Mouse (Mus musculus) neural tube, embryonic 15.5 days (tissue): Measurements from ENCODE around the gene Nudt14. TPM values are rescaled to one million over a fixed set of nuclear protein-coding genes. Genes with fewer than 3 reads are reported as not detected.

ENCODE experiments used
- ATAC-seq: fragments of 200-750 bp; cut with Nextera tagmentation; 2 replicates; pipeline ENCODE4 v1.8.0; 2017; ENCODE audit warnings: mild to moderate bottlenecking, moderate TSS enrichment, moderate library complexity; ENCODE audit not compliant: low FRiP score
- H3K27ac ChIP-seq: fragments of 300-500 bp; sonication (generic); replicated peaks from 2 replicates; pipeline ENCODE4 v1.5.1; 2015; ENCODE audit warnings: mild to moderate bottlenecking, inconsistent platforms
- H3K27me3 ChIP-seq: fragments of 300-500 bp; sonication (generic); replicated peaks from 2 replicates; pipeline ENCODE4 v1.6.1; 2015; ENCODE audit warnings: inconsistent platforms
- H3K36me3 ChIP-seq: fragments of 300-500 bp; sonication (generic); 2 replicates; pipeline ENCODE4 v1.6.1; 2015; ENCODE audit warnings: inconsistent platforms
- H3K4me1 ChIP-seq: fragments of 300-500 bp; sonication (generic); 2 replicates; pipeline ENCODE4 v1.6.1; 2015; ENCODE audit warnings: inconsistent platforms
- H3K4me2 ChIP-seq: fragments of 300-500 bp; sonication (generic); 2 replicates; pipeline ENCODE4 v1.6.1; 2015; ENCODE audit warnings: inconsistent platforms, mild to moderate bottlenecking, moderate library complexity
- H3K4me3 ChIP-seq: fragments of 300-500 bp; sonication (generic); replicated peaks from 2 replicates; pipeline ENCODE4 v1.5.1; 2015; ENCODE audit warnings: mild to moderate bottlenecking, inconsistent platforms
- H3K9ac ChIP-seq: fragments of 300-500 bp; sonication (generic); replicated peaks from 2 replicates; pipeline ENCODE4 v1.6.1; 2015; ENCODE audit warnings: mild to moderate bottlenecking, inconsistent platforms
- H3K9me3 ChIP-seq: fragments of 300-500 bp; sonication (generic); replicated peaks from 2 replicates; pipeline ENCODE4 v1.6.1; 2016; ENCODE audit warnings: inconsistent platforms
- WGBS: fragments of 180-500 bp; shearing (Covaris S2); methylation state at CpG from one replicate; pipeline ENCODE4 v1.1.7; 2015; ENCODE audit warnings: mixed read lengths; 5-methylcytosine and 5-hydroxymethylcytosine counted together
- polyA plus RNA-seq: library from polyadenylated mRNA; unstranded; fragments of >200 nt; fragmentation: Nextera tagmentation; extraction: Ambion mirVana; gene quantifications from 2 replicates; pipeline ENCODE4 v1.2.1, GENCODE M21; 2015

The Nudt14 gene
- polyA plus RNA-seq, 1 experiment from 2014 or later, result 62.4 TPM

GRCm38 (mm10) chr12:112927265-112927664, 14.7 kb downstream of the Nudt14 start:
- ATAC-seq, result no peak
- Histone ChIP-seq H3K36me3 (no peaks in the 10 kb centered on the region), H3K4me3 (peak overlapping the region; percentile 74; the same call in 1 of the 2 replicates), H3K9me3 (no peaks in the 10 kb centered on the region), H3K27ac (no peak overlapping the region), H3K4me1 (peaks cover 64% of the 10 kb centered on the region), H3K27me3 (peaks cover 23% of the 10 kb centered on the region), H3K9ac (0 out of 2 replicates have a peak overlapping the region, but pooled peaks have one; percentile 66), H3K4me2 (peak overlapping the region; percentile 75)
- WGBS, result 63% methylated on average over 14 of the region's 14 CpGs

- no peak for ATAC-seq
- Histone ChIP-seq H3K9ac (no peak overlapping the region), H3K27ac (no peak overlapping the region), H3K4me1 (peaks cover 66% of the 10 kb centered on the region), H3K36me3 (no peaks in the 10 kb centered on the region), H3K27me3 (peaks cover 14% of the 10 kb centered on the region; the same call in 1 of the 2 replicates), H3K9me3 (no peaks in the 10 kb centered on the region), H3K4me3 (no peak overlapping the region), H3K4me2 (no peak overlapping the region)
- 84% methylated on average over 6 of the region's 6 CpGs for WGBS
Observed at GRCm38 (mm10) chr12:112925950-112926349, 16.0 kb downstream of the Nudt14 start.

DNA sequence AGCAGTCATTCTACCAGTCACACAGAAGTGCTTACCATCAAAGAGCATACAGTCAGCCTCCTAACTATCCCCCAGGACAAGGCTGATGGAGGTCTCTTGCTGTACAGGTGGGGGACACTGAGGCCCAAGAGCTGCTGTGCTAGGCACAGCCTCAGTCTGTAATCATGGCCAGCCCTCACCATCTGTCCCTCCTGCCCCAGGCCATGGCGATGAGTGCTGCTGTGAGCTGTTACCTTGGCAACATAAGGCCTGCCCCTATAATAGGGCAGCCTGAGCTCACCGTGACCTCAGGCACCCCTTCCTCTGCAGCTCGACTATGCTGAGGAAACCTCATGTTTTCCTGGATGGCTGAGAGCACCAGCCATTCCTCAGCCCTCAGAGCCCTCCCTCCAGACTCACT, 19.4 kb downstream of the Nudt14 start:
- Histone ChIP-seq H3K27ac (no peak overlapping the region), H3K27me3 (peaks cover 4% of the 10 kb centered on the region; the same call in 1 of the 2 replicates), H3K9ac (no peak overlapping the region), H3K4me3 (no peak overlapping the region), H3K4me1 (peaks cover 43% of the 10 kb centered on the region), H3K9me3 (no peaks in the 10 kb centered on the region), H3K36me3 (peaks cover 20% of the 10 kb centered on the region), H3K4me2 (no peak overlapping the region)
- no peak for ATAC-seq
- 8% methylated on average over 3 of the region's 3 CpGs for WGBS

DNA sequence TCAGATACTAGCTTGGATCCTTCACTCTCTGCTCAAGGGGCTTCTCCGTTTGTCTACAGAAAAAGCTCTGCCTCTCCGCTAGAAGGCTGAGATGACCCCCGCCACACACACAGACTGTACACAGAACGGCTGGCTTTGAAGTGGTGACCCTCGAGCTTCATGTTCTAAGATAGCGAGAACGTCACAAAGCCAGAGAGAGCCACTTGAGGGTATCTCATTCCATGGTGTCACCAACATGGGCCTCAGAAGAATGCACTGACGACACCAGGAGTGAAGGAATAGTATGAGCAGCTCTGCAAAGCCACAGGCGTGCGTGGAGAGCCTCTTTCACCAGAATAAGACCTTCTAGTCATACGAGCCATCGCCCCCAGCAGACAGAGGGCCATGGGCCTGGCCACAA, 20.4 kb downstream of the Nudt14 start:
- no peak for ATAC-seq
- H3K27me3 ChIP-seq, result no peaks in the 10 kb centered on the region
- no peak overlapping the region for H3K4me2 ChIP-seq
- peaks cover 33% of the 10 kb centered on the region for H3K4me1 ChIP-seq
- no peaks in the 10 kb centered on the region for H3K9me3 ChIP-seq
- H3K9ac ChIP-seq, result no peak overlapping the region
- no peak overlapping the region for H3K27ac ChIP-seq
- H3K4me3 ChIP-seq, result no peak overlapping the region
- H3K36me3 ChIP-seq, result peaks cover 22% of the 10 kb centered on the region
- 85% methylated on average over 12 of the region's 12 CpGs for WGBS

DNA sequence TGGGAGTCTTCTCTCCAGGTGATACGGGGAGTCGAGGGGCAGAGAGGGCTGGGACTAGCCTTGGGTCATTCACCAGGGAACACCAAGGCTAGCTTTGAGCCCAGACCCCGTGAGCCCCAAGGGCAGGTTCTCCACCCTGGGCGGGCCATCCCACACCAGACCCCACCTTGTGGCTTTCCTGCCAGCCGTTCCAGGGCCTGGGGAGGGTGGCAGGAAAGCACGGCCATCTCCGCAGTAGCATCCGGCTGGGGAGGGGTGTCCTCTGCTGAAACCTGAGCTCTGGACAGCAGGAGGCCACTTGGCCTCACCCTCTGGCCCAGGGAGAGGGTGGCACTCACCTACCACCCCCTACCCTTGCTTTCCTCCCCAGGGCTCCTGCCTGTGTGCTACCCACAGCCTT, 24.0 kb downstream of the Nudt14 start:
- Histone ChIP-seq H3K27me3 (no peaks in the 10 kb centered on the region), H3K9me3 (no peaks in the 10 kb centered on the region), H3K4me2 (no peak overlapping the region), H3K27ac (no peak overlapping the region), H3K36me3 (peaks cover 49% of the 10 kb centered on the region), H3K4me3 (no peak overlapping the region), H3K9ac (no peak overlapping the region), H3K4me1 (peaks cover 8% of the 10 kb centered on the region)
- no peak for ATAC-seq
- WGBS, result 61% methylated on average over 8 of the region's 8 CpGs

GRCm38 (mm10) chr12:112917486-112917885, 24.4 kb downstream of the Nudt14 start:
- Histone ChIP-seq H3K9me3 (no peaks in the 10 kb centered on the region), H3K27me3 (no peaks in the 10 kb centered on the region), H3K36me3 (peaks cover 53% of the 10 kb centered on the region), H3K4me3 (no peak overlapping the region), H3K9ac (no peak overlapping the region), H3K4me2 (no peak overlapping the region), H3K4me1 (peaks cover 4% of the 10 kb centered on the region), H3K27ac (no peak overlapping the region)
- ATAC-seq, result no peak
- 91% methylated on average over 11 of the region's 11 CpGs for WGBS

DNA sequence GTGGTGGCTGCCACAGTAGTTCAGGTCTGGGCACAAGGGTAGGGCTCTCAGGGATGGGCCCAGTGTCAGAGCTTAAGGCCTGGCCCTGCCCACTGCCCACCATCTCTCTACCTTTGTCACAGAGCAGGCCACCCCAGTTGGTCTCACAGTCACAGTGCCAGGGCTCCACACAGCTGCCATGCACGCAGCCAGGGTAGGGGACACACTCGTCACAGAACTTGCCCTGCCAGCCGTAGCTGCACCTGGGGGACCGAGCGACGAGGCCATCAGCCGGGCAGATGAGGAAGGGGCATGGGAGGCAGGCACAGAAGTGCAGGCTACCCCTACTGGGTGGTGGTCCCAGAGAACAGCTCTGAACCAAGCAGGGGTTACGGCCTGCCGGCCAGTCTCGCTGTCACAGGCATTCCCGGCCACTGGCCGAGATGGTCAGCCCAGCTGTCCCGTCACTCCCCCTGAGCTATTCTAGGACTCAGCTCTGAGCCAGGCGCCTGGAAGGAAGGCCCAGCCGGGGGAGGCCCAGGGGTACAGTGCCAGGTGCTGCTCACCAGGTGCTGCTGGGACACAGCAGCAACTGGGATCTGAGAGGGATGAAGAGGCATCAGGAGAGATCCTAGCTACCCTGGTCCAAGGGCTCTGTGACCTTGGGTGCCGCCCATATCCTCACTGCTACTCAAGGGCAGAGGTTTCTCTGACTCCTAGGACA, 25.1 kb downstream of the Nudt14 start:
- no peak for ATAC-seq
- Histone ChIP-seq H3K4me2 (no peak overlapping the region), H3K9ac (no peak overlapping the region), H3K36me3 (peaks cover 60% of the 10 kb centered on the region), H3K4me3 (no peak overlapping the region), H3K9me3 (no peaks in the 10 kb centered on the region), H3K27me3 (no peaks in the 10 kb centered on the region), H3K4me1 (no peaks in the 10 kb centered on the region; the same call in 1 of the 2 replicates), H3K27ac (no peak overlapping the region)
- 80% methylated on average over 16 of the region's 16 CpGs for WGBS

GRCm38 (mm10) chr12:112915587-112915986, 26.3 kb downstream of the Nudt14 start:
- no peaks in the 10 kb centered on the region for H3K27me3 ChIP-seq
- no peak overlapping the region for H3K27ac ChIP-seq
- no peak for ATAC-seq
- WGBS, result 33% methylated on average over 13 of the region's 13 CpGs
- no peaks in the 10 kb centered on the region; the same call in 1 of the 2 replicates for H3K4me1 ChIP-seq
- no peak overlapping the region for H3K4me3 ChIP-seq
- no peak overlapping the region for H3K9ac ChIP-seq
- no peaks in the 10 kb centered on the region for H3K9me3 ChIP-seq
- no peak overlapping the region for H3K4me2 ChIP-seq
- peaks cover 72% of the 10 kb centered on the region for H3K36me3 ChIP-seq

DNA sequence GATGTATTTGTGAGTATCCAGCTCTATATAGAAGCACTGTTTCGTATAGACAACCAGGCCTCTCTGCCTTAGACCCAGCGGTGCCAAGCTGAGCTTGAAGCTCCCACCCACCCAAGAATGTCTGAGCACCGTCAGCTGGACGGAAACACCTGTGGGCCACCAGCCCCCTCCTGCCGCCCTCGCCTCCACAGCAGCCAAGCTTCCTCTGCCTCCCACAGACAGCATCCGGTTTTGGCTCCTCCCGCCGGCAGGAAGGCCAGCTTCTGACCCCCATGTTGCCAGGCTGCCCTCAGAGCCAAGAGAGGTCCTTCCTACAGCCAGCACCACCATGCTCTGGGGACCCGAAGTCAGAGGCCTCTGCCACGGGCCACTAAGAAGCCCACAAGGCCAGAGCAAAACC, 27.4 kb downstream of the Nudt14 start:
- WGBS, result 89% methylated on average over 11 of the region's 11 CpGs
- H3K36me3 ChIP-seq, result peaks cover 75% of the 10 kb centered on the region
- no peaks in the 10 kb centered on the region for H3K27me3 ChIP-seq
- H3K4me1 ChIP-seq, result no peaks in the 10 kb centered on the region; the same call in 1 of the 2 replicates
- no peak overlapping the region for H3K4me3 ChIP-seq
- H3K9me3 ChIP-seq, result no peaks in the 10 kb centered on the region
- H3K9ac ChIP-seq, result no peak overlapping the region
- H3K4me2 ChIP-seq, result no peak overlapping the region
- no peak overlapping the region for H3K27ac ChIP-seq
- ATAC-seq, result no peak

DNA sequence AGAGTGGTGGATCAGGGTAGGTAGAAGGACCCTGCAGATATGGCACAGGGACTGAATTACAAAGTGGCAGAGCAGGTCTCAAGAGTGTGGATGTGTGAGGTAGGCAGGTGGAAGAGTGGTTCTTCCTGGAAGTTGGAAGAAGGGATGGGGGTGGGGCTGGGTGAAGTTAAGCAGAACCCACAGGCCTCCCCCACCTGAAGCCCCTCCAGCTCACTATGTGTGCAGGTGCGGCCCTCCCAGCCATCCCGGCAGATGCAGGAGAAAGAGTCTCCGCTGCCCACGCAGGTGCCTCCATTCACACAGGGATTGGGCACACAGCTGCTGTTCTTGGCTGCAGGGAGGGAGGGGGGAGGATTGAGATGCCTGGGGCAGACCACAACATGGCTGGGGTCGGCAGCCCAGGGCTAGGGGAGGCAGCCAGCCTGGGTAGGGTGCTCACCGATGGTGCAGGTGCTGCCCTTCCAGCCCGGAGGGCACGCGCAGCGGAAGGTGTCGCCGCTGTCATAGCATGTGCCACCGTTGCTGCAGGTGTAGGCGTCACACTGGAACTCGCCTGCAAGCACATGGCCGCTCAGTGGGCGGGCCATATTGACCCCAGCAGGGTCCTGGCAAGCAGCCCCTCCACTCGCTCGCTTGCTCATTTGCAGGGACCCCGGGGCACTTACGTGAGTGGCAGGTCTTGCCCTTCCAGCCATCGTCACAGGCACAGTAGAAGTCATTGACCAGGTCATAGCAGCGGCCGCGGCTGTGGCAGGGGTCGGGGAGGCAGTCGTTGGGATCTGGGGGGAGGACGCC, 28.8 kb downstream of the Nudt14 start:
- Histone ChIP-seq H3K36me3 (peaks cover 82% of the 10 kb centered on the region), H3K4me3 (no peak overlapping the region), H3K9ac (no peak overlapping the region), H3K9me3 (no peaks in the 10 kb centered on the region), H3K27ac (no peak overlapping the region), H3K27me3 (no peaks in the 10 kb centered on the region), H3K4me2 (no peak overlapping the region), H3K4me1 (no peaks in the 10 kb centered on the region)
- ATAC-seq, result no peak
- WGBS, result 84% methylated on average over 28 of the region's 28 CpGs

DNA sequence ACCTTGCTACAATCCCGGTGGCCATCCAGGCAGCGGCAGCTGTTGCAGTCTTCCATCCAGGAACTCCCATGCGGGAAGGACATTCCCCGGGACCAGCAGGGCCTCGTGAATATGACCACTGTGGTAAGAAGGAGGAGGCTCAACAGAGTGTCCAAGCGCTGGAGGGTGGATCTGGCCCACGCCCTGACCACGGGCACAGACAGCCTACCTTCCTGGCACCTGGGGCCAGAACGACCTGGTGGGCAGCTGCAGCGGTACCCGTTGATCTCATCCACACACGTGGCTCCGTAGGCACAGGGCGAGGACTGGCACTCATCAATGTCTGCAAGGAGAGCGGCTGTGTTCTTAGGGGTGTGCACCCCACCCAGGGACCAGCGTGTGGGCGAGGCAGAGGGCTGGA, 30.2 kb downstream of the Nudt14 start:
- no peak overlapping the region for H3K4me3 ChIP-seq
- H3K9me3 ChIP-seq, result no peaks in the 10 kb centered on the region
- H3K27ac ChIP-seq, result no peak overlapping the region
- peaks cover 82% of the 10 kb centered on the region for H3K36me3 ChIP-seq
- no peak overlapping the region for H3K4me2 ChIP-seq
- no peak for ATAC-seq
- 94% methylated on average over 17 of the region's 17 CpGs for WGBS
- no peaks in the 10 kb centered on the region for H3K27me3 ChIP-seq
- no peaks in the 10 kb centered on the region; the same call in 1 of the 2 replicates for H3K4me1 ChIP-seq
- H3K9ac ChIP-seq, result no peak overlapping the region

- no peak overlapping the region for H3K27ac ChIP-seq
- H3K4me2 ChIP-seq, result no peak overlapping the region
- H3K4me3 ChIP-seq, result no peak overlapping the region
- 96% methylated on average over 22 of the region's 22 CpGs for WGBS
- no peak overlapping the region for H3K9ac ChIP-seq
- peaks cover 4% of the 10 kb centered on the region; the same call in 1 of the 2 replicates for H3K4me1 ChIP-seq
- no peaks in the 10 kb centered on the region for H3K27me3 ChIP-seq
- H3K9me3 ChIP-seq, result no peaks in the 10 kb centered on the region
- peaks cover 85% of the 10 kb centered on the region for H3K36me3 ChIP-seq
- ATAC-seq, result no peak
Observed at GRCm38 (mm10) chr12:112908991-112909390, 32.9 kb downstream of the Nudt14 start.
